Mouse (Mus musculus) limb, embryonic 13.5 days (tissue): ENCODE data around the gene Coro7. TPM values are rescaled to one million over a fixed set of nuclear protein-coding genes. Genes with fewer than 3 reads are reported as not detected.

Experiments
- ATAC-seq: fragments of 200-750 bp; cut with Nextera tagmentation; 2 replicates; pipeline ENCODE4 v1.8.0; 2017; ENCODE audit warnings: low read depth, moderate number of reproducible peaks, moderate TSS enrichment; ENCODE audit not compliant: low FRiP score
- H3K27ac ChIP-seq: fragments of 300-500 bp; sonication (generic); 2 replicates; pipeline ENCODE4 v1.5.1; 2015; ENCODE audit warnings: inconsistent platforms, mild to moderate bottlenecking, moderate library complexity
- H3K27me3 ChIP-seq: fragments of 300-500 bp; sonication (generic); 2 replicates; pipeline ENCODE4 v1.6.1; 2015; ENCODE audit warnings: mild to moderate bottlenecking, inconsistent platforms
- H3K36me3 ChIP-seq: fragments of 300-500 bp; sonication (generic); 2 replicates; pipeline ENCODE4 v1.6.1; 2015; ENCODE audit warnings: inconsistent platforms, mild to moderate bottlenecking, moderate library complexity
- H3K4me1 ChIP-seq: fragments of 300-500 bp; sonication (generic); 2 replicates; pipeline ENCODE4 v1.6.1; 2015; ENCODE audit warnings: inconsistent platforms
- H3K4me2 ChIP-seq: fragments of 300-500 bp; sonication (generic); replicated peaks from 2 replicates; pipeline ENCODE4 v1.6.1; 2015; ENCODE audit warnings: inconsistent platforms, mild to moderate bottlenecking, moderate library complexity
- H3K4me3 ChIP-seq: fragments of 300-500 bp; sonication (generic); 2 replicates; pipeline ENCODE4 v1.5.1; 2015; ENCODE audit warnings: moderate library complexity, mild to moderate bottlenecking, inconsistent platforms
- H3K9ac ChIP-seq: fragments of 300-500 bp; sonication (generic); 2 replicates; pipeline ENCODE4 v1.6.1; 2015; ENCODE audit warnings: mild to moderate bottlenecking, inconsistent platforms
- H3K9me3 ChIP-seq: fragments of 300-500 bp; sonication (generic); 2 replicates; pipeline ENCODE4 v1.6.1; 2016; ENCODE audit warnings: inconsistent platforms
- WGBS: fragments of 180-500 bp; shearing (Covaris S2); methylation state at CpG from one replicate; pipeline ENCODE4 v1.1.7; 2015; 5-methylcytosine and 5-hydroxymethylcytosine counted together
- polyA plus RNA-seq: library from polyadenylated mRNA; unstranded; fragments of >200 nt; fragmentation: Nextera tagmentation; extraction: Ambion mirVana; gene quantifications from 2 replicates; pipeline ENCODE4 v1.2.1, GENCODE M21; 2015

Gene Coro7
- polyA plus RNA-seq, 1 experiment from 2014 or later = 20.8 TPM

DNA sequence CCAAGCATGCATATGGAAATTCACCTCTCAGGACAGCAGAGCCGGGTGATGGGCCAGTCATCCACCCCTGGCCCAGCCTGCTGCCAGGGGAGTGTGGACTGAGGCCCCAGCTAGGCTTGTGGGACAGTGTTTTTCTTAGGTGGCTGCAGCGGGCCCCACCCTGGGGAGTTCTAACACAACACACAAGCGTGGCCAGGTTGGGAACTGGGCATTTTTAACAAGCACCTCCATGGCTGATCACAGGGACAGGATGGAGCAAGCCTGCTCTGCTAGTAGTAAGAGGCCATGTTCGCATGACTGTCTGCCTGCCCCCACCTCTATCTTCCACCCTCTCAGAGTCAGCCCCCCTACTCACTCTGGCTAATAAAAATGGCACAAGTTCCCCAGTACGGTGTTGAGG is 81.5 kb downstream of the Coro7 start:
- peak overlapping the region; percentile 67 for H3K27ac ChIP-seq
- H3K4me2 ChIP-seq = peak overlapping the region; percentile 100
- no peaks in the 10 kb centered on the region for H3K9me3 ChIP-seq
- no peaks in the 10 kb centered on the region for H3K27me3 ChIP-seq
- H3K4me3 ChIP-seq = peak overlapping the region; percentile 90
- WGBS = 35% methylated on average over 5 of the region's 5 CpGs
- no peak for ATAC-seq
- H3K36me3 ChIP-seq = peaks cover 2% of the 10 kb centered on the region; the same call in 1 of the 2 replicates
- peaks cover 87% of the 10 kb centered on the region for H3K4me1 ChIP-seq
- peak overlapping the region; percentile 57 for H3K9ac ChIP-seq

DNA sequence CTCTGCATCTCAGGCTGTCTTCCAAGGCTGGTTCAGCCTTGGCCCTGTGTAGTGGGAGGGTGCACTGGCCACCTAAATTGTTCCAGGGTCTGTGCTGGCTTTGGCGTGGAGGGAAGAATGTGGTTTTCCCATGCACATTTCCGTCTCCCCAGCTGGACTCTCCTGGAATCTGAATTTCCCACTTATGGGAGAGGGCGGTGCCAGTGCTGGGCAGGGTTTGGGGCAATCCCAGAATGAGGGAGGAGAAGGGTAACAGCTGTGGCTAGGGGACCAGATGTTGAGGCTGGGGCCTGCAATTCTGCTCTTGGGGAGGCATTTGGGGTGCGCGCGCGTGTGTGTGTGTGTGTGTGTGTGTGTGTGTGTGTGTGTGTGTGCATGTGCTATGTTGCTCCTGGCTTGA is 82.3 kb downstream of the Coro7 start:
- peak overlapping the region; percentile 100 for H3K4me2 ChIP-seq
- peak overlapping the region; percentile 96 for H3K27ac ChIP-seq
- peaks cover 87% of the 10 kb centered on the region for H3K4me1 ChIP-seq
- peak overlapping the region; percentile 90 for H3K4me3 ChIP-seq
- 24% methylated on average over 3 of the region's 7 CpGs for WGBS
- H3K9ac ChIP-seq = peak overlapping the region; percentile 97
- peaks cover 2% of the 10 kb centered on the region; the same call in 1 of the 2 replicates for H3K36me3 ChIP-seq
- ATAC-seq = no peak
- H3K9me3 ChIP-seq = no peaks in the 10 kb centered on the region
- no peaks in the 10 kb centered on the region for H3K27me3 ChIP-seq

DNA sequence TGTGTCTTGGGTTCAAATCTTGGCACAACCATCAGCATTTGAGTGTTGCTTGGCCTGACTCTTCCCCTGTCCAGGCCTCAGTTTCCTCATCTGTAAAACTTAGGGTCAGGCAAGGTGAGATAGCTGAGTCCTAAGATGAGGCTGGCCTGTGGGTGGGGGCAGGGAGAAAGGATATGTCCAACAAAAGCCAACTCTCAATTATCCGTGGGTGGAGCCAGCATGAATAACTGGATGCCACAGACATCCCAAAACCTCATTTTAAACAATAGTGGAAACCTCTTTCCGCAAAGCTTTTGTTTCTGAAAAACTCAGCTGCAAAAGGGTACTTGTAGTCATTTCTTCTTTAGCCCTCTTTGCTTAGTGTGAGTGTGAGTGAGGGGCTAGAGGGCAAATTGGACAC is 82.7 kb downstream of the Coro7 start:
- no peak for ATAC-seq
- Histone ChIP-seq H3K4me1 (peaks cover 87% of the 10 kb centered on the region), H3K27ac (peak overlapping the region; percentile 96), H3K9me3 (no peaks in the 10 kb centered on the region), H3K36me3 (peaks cover 2% of the 10 kb centered on the region; the same call in 1 of the 2 replicates), H3K4me2 (peak overlapping the region; percentile 100), H3K27me3 (no peaks in the 10 kb centered on the region), H3K9ac (peak overlapping the region; percentile 97), H3K4me3 (peak overlapping the region; percentile 90)
- WGBS = 69% methylated on average over 2 of the region's 2 CpGs

DNA sequence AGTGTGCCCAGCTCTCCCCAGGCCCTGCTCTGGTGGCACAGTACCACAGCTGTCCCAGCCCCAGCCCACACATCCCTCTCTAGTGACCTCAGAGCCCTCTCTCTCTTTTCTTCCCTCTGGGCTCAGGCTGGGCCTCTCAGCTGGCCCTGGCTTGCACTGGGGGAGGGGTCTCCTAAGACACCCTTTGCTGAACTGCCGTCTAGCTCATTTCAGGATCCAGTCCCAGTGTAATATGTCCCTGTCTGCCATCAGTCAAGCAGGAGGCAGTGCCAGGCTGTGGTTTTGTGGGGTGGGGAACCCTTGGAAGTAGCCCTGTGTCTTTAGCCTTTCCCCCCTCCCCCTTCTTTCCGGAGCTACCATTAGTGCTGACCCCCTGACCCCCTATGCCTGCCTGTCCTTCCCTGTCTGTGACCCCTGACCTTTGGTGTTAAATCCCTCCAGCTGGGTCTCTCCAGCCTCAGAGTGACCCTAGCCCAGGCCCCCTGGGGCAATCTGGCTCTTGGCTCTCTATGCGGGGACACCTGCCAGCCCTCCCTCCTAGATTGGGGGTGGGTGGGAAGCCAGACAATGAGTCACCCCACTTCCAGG is 83.3 kb downstream of the Coro7 start:
- H3K4me2 ChIP-seq = peak overlapping the region; percentile 100
- peak overlapping the region; percentile 96 for H3K27ac ChIP-seq
- no peaks in the 10 kb centered on the region for H3K9me3 ChIP-seq
- peak overlapping the region; percentile 97 for H3K9ac ChIP-seq
- H3K36me3 ChIP-seq = peaks cover 3% of the 10 kb centered on the region; the same call in 1 of the 2 replicates
- H3K4me1 ChIP-seq = peaks cover 83% of the 10 kb centered on the region
- H3K27me3 ChIP-seq = no peaks in the 10 kb centered on the region
- H3K4me3 ChIP-seq = peak overlapping the region; percentile 90
- 5% methylated on average over 3 of the region's 3 CpGs for whole genome bisulfite sequencing
- ATAC-seq = no peak

DNA sequence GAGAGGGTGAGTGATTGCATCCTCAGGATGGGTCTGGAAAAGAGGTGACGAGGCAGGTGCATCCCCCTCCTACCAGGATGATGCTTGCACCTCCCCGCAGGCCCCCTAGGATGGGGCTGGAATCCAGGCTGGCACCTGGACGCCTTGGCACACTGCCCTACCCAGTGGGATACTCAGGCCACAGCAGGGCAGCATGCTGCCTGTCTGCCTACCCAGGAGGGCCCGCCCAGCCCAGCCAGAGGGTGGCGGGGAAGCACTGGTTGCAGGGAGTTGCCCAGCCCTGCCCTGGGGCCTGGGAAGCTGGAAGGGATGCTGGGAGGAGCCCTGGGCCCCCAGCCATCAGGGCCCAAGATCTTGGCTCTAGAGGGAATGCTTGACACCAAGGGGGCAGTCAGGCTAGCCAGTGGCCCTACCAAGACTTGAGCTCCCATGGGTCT is 84.0 kb downstream of the Coro7 start:
- Histone ChIP-seq H3K4me1 (peaks cover 76% of the 10 kb centered on the region), H3K9ac (peak overlapping the region; percentile 97), H3K27ac (peak overlapping the region; percentile 96), H3K4me2 (peak overlapping the region; percentile 100), H3K27me3 (no peaks in the 10 kb centered on the region), H3K9me3 (no peaks in the 10 kb centered on the region), H3K36me3 (peaks cover 10% of the 10 kb centered on the region), H3K4me3 (peak overlapping the region; percentile 90)
- ATAC-seq = no peak
- WGBS = 1% methylated on average over 5 of the region's 5 CpGs

DNA sequence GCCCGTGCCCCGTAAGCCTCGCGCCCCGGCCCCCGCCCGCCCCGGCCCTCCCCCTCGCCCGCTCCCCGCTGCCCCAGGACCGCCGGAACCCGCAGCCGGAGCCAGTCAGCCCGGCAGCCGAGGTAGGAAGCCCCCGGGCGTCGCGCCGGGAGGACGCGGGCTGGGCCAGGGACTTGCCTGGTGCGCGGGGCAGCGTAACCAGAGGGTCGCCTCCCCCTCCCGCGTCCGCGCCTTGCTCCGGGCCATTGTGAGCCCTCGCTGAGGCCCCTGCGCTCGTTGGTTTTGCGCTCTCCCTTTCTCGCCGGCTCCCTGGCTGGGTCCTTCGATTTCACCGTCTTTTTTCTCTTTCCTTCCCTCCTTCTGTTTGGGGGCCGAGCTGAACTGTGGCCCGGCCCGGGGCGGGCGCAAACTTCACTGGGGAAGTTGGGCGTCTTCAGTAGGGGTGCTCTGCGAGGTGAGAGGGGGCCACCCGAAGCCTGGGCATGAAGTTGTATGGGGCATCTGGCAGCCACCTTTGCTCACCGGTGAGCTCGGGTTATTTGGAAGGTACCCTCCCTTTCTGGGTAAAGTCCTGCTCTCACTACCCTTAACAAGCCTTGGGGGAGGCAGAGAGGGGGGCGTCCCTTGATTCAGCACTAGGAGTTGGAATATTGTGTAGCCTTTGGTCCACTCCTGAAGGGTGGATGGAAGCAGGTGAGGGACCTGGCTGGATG is 84.6 kb downstream of the Coro7 start:
- peak overlapping the region; percentile 97 for H3K9ac ChIP-seq
- peak; percentile 9; the same call in 1 of the 2 replicates for ATAC-seq
- WGBS = under 1% methylated on average over 43 of the region's 52 CpGs
- H3K36me3 ChIP-seq = peaks cover 16% of the 10 kb centered on the region
- H3K27me3 ChIP-seq = no peaks in the 10 kb centered on the region
- H3K4me1 ChIP-seq = peaks cover 70% of the 10 kb centered on the region
- H3K9me3 ChIP-seq = no peaks in the 10 kb centered on the region
- peak overlapping the region; percentile 90 for H3K4me3 ChIP-seq
- peak overlapping the region; percentile 96 for H3K27ac ChIP-seq
- peak overlapping the region; percentile 100 for H3K4me2 ChIP-seq

DNA sequence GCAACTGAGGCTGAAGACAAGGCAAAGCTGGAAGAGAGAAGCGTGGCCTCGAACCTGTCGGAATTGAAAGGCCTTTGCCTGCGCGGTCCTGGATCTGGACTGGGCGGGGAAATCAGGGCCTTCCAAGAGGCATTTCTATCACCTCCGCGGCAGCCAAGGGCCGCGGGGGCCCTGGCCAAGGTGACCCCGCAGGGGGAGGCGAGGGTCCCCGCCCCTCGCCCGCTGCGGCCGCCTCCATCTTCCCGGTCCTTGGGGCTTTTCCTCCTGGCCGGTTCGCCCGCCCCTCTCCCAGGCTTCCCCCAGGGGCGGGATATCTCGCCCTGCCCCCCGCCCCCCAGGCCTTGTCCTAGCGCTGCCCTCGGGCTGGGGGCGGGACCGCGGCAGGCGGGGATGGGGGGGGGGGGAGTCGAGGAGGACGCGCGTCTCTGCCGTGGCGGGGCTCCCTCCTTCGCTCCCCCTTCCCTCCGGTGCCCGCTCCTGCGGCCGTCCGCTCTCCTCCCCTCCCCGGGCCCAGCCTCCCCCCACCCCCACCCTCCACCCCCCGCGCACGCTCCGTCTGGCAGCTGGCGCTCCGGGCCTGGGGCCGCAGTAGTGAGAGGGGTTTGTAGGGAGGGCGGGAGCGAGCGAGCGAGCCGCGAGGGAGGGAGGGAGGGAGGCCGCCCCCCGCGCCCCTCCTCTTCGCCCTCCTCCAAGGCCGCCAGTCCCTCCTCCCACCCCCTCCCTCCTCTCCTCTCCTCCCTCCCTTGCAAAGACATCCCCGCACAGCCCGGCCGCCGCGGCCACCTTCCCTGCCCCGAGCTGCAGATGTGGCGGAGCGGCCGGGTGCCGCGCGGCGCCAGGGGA is 85.4 kb downstream of the Coro7 start, which contains the start of gene Glis2:
Gene Glis2 (plus strand): TSS at position 743 of the 843 bp plus-strand sequence.
- ATAC-seq = peak; percentile 89
- WGBS = under 1% methylated on average over 27 of the region's 74 CpGs
- Histone ChIP-seq H3K4me1 (peaks cover 63% of the 10 kb centered on the region), H3K4me2 (peak within 1 kb of the TSS; percentile 100), H3K27me3 (no peaks in the 10 kb centered on the region), H3K4me3 (peak within 1 kb of the TSS; percentile 90), H3K9ac (peak within 1 kb of the TSS; percentile 97), H3K36me3 (peaks cover 17% of the 10 kb centered on the region), H3K27ac (peak within 1 kb of the TSS; percentile 96), H3K9me3 (no peaks in the 10 kb centered on the region)

DNA sequence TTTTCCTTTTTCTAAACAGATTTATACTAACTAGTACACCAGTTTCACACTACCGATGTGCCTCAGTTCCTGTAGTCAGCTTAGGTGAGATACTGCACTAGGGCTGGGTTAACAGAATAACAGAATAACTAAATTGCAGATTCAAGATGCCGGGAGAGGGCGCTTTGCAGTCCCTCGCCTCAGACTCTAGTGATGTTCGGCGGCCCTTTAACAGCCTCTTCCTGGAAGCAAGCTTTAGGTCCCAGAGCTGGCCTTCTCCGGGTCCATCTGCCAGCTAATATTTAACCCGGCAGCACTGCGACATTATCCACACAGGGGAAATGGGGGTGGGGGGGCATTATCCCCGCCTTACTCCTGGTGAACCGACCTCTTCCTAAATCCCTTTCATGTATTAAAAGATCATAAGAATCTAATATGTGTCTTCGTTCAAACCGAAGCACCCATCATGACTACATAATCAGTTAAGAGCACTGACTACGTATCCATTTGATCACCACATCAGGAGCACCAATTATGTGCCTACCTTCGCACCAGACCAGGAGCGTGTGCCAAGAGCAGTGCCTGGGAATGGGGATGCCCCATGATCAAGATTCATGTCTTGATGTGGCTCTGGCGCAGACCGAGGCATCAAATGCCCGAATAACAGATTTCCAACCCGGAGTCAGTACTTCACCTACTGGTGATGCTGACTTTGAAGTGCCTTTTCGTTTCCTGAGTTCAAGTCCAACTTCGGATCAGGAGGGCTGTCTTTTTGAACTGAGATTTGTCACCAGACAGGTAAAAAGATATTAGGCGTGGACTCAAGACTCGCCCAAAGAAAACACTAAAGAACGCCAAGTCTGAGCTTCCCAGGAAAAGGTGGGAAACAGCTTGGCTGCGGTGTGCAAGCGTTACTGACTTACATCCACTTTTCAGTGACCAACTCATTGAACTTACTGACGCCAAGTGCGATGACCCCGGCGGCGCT is 86.4 kb downstream of the Coro7 start:
- peaks cover 53% of the 10 kb centered on the region for H3K4me1 ChIP-seq
- WGBS = 15% methylated on average over 32 of the region's 32 CpGs
- H3K27me3 ChIP-seq = no peaks in the 10 kb centered on the region
- H3K9me3 ChIP-seq = no peaks in the 10 kb centered on the region
- no peak for ATAC-seq
- H3K4me3 ChIP-seq = peak overlapping the region; percentile 90
- H3K27ac ChIP-seq = peak overlapping the region; percentile 96
- peaks cover 17% of the 10 kb centered on the region for H3K36me3 ChIP-seq
- H3K4me2 ChIP-seq = peak overlapping the region; percentile 100
- peak overlapping the region; percentile 82 for H3K9ac ChIP-seq

DNA sequence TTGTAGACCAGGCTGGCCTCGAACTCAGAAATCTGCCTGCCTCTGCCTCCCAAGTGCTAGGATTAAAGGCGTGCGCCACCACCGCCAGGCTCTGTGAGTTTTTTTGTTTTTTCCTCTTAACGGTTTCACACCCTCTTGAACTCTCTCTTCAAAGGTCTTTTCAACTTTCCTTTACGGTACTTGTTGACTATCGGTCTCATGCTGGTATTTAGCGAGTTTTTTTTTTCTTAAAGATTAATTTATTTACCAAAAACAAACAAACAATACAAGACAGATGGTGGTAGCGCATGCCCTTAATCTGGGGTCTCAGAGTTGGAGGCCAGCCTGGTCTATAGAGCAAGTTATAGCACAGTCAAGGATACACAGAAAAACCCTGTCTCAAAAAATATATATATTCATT is 89.3 kb downstream of the Coro7 start:
- no peak for ATAC-seq
- WGBS = 96% methylated on average over 9 of the region's 9 CpGs
- peaks cover 44% of the 10 kb centered on the region for H3K4me1 ChIP-seq

DNA sequence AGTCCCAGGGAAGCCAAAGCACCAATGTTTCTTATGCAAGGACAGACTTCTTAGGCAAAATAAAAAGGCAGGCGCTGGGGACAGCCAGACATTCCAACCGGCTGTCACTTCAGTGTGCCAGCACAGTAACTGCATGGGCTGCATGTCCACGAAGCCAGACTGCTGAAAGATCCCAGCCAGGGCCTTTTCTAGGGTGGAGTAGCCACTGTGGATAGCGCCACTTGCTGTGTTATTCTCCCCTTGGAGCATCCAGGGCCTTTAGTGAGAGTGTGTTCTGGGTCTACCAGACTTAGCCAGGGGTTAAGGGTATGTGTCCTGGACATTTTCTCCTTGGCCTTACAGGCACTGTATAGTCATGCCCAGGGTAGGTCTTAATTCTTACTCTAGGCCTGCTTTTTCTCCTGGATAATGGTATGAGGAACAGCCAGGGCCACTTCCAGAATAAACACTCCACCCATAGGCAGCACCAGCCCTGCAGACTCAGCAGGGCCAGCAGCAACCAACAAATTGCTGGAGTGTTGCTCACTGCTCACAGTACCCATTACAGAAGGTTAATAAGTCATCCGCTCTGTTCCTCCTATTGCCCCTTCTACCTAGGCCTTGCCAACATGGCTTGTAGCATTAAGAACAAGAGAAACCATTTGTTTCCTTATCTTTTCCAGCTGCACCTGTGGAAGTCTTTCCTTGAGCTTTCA is 91.9 kb downstream of the Coro7 start:
- Histone ChIP-seq H3K27ac (peak overlapping the region; percentile 90), H3K27me3 (no peaks in the 10 kb centered on the region), H3K4me3 (no peak overlapping the region), H3K4me1 (peaks cover 31% of the 10 kb centered on the region), H3K9me3 (no peaks in the 10 kb centered on the region), H3K36me3 (peaks cover 14% of the 10 kb centered on the region), H3K9ac (0 out of 2 replicates have a peak overlapping the region, but pooled peaks have one; percentile 31), H3K4me2 (peak overlapping the region; percentile 67)
- no peak for ATAC-seq
- 57% methylated on average over 5 of the region's 5 CpGs for WGBS

More for the DNA sequence above, 89.3 kb downstream of the Coro7 start:
- Histone ChIP-seq H3K9me3 (no peaks in the 10 kb centered on the region), H3K36me3 (peaks cover 14% of the 10 kb centered on the region), H3K27ac (no peak overlapping the region), H3K4me3 (no peak overlapping the region), H3K9ac (no peak overlapping the region), H3K27me3 (no peaks in the 10 kb centered on the region), H3K4me2 (no peak overlapping the region)
